Mouse (Mus musculus) layer of hippocampus, adult 6 months (tissue): ENCODE results near the gene Snap23. TPM values are rescaled to one million over a fixed set of nuclear protein-coding genes. Genes with fewer than 3 reads are reported as not detected.

Source experiments
- long read RNA-seq, 2 experiments: library from polyadenylated mRNA; unstranded; transcript quantifications; one replicate each; pipeline ENCODE4 v2.0.0; 2019 to 2020
- polyA plus RNA-seq: library from polyadenylated mRNA; unstranded; fragments of <200 nt; fragmentation: Nextera tagmentation; gene quantifications from 2 replicates; pipeline ENCODE4 v1.2.3, GENCODE M21; 2021

Gene Snap23
- 7.6 and 10.2 TPM in 2 replicates for polyA plus RNA-seq
- long read RNA-seq, experiment 1, transcript Snap23-202 (8 exons, 2,723 nt), result major isoform, 15 of 22 reads
- long read RNA-seq, experiment 1, partial matches to known transcripts, result 1 of 22 reads
- long read RNA-seq, experiment 1, other reads (novel, unspliced or antisense), result 6 of 22 reads
- long read RNA-seq, experiment 2, transcript Snap23-202 (8 exons, 2,723 nt), result major isoform, 41 of 68 reads
- long read RNA-seq, experiment 2, partial matches to known transcripts, result 3 of 68 reads
- long read RNA-seq, experiment 2, other reads (novel, unspliced or antisense), result 22 of 68 reads

GRCm38 (mm10) chr2:120566886-120567797, at the start of gene Snap23:
Gene Snap23, plus strand, starts transcription at chr2:120567671.

GRCm38 (mm10) chr2:120563235-120563990, 4.1 kb upstream of the Snap23 start, which contains the start of gene Zfp106:
Gene Zfp106, minus strand, starts transcription at chr2:120563843.

GRCm38 (mm10) chr2:120608830-120609723, 41.6 kb downstream of the Snap23 start, which contains the start of the genes Haus2 and Lrrc57:
Gene Haus2, plus strand, starts transcription at chr2:120609383.
Gene Lrrc57, minus strand, starts transcription at chr2:120609520.

DNA sequence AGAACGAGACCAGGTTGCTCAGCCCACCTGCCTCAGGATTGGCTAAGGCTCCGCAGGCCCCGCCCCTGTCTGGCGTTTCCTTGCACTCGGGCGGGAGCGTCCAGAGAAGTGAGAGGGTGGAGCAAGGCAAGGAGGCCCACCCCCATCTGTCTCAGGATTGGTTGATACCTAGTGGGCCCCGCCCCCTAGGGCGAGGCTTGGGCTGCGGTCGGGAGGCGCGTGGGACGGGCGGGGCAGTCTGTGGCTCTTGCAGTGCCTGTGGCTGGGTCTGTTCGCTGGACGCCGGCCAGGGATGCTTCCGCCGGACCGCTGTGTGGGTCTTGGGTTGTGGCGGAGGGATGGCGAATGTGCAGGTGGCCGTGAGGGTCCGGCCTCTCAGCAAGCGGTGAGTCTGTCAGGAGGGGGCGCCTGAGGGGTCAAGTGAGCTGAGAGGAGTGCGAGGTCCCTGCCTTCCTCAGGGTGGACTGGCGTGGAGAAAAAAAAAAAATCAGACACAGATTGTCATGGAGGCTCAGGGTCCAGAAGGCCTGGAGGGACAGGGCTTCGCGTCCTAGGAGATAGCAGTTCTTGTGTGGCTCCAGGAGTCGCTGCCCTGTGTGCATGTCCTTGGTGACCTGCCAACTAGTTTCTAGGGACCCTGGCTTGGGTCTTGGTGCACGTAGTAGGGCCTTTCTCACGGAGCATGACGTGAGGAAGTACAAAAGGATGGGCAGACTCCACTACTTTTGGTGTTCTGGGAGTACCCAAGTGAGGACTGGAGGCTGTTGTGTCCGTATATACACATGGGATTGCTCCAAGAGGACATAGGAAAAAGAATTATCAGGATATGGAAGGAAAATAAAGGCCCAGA, 61.6 kb downstream of the Snap23 start, which contains the start of gene Stard9:
Gene Stard9, plus strand, starts transcription at position 236 of the 850 bp plus-strand sequence.

Other genes with a start within 250 kb of the Snap23 start
- 25.0 and 26.8 TPM in 2 replicates for gene Vps39, start 214.5 kb upstream of the Snap23 start, polyA plus RNA-seq
- 4.7 and 5.8 TPM in 2 replicates for gene Ganc, start 163.8 kb upstream of the Snap23 start, polyA plus RNA-seq
- gene Tmem87a, start 163.6 kb upstream of the Snap23 start, polyA plus RNA-seq, result 2.5 and 4.1 TPM in 2 replicates
- 10.4 TPM in 2 replicates for gene Capn3, start 111.7 kb upstream of the Snap23 start, polyA plus RNA-seq
- gene Zfp106, start 3.8 kb upstream of the Snap23 start, polyA plus RNA-seq, result 98.4 and 110 TPM in 2 replicates
- gene Haus2, start 41.7 kb downstream of the Snap23 start, polyA plus RNA-seq, result 11.6 and 12.9 TPM in 2 replicates
- 52.5 and 58.4 TPM in 2 replicates for gene Lrrc57, start 41.8 kb downstream of the Snap23 start, polyA plus RNA-seq
- gene Stard9, start 61.5 kb downstream of the Snap23 start, polyA plus RNA-seq, result 0.46 and 0.80 TPM in 2 replicates